Mouse (Mus musculus): ENCODE results near the gene Kmo.
A peak's percentile ranks its signal among the peaks of the same experiment; 100 is the strongest.

Gene Kmo

DNA sequence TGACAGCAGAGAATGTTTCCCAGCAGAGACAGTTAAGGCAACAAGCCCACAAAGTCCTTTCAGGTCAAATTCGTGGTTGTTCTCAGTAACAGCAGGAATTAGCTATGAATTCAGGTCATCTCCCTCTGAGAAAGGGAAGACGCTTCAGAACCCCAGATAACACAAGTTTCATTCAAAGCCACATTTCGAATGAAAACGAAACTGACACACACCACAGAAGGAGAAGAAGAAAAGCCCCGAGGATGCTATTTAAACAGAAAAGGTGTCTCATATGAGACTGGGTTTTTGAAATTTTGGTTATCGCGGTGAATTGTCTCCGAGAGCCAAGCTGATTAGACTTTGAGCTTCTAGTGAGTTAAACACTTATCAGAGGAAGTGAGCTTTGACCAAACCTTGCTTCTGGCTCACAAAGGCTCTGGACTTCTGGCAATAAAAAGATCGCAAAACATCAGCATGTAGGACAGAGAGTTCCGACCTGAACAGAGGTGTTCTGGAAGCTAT is 11.6 kb downstream of the Kmo start:
- DNase-seq (ENCODE audit: low read depth, low spot score): peak; percentile 22

GRCm38 (mm10) chr1:175632470-175632869 is 12.3 kb downstream of the Kmo start:
- DNase-seq (ENCODE audit: low read depth, low spot score): no peak

DNA sequence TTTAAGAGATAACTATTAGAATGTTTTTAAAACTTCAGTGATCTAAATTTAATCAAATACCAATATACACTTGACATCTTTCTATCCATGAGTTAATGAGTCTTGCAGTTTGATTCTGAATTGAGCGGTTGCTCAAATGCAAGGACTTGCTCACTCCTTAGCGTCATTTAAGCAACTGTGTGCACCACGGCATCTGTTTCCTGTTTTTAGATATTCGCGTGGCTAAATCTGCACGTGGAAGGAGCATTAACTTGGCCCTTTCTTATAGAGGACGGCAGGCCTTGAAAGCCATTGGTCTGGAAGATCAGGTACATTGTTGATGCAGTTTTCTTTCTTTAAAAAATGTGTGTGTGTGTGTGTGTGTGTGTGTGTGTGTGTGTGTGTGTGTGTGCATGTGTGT is 17.5 kb downstream of the Kmo start:
- DNase-seq (ENCODE audit: low read depth, low spot score): no peak

- DNase-seq (ENCODE audit: low read depth, low spot score): no peak
These were observed 18.9 kb downstream of the Kmo start for GRCm38 (mm10) chr1:175639072-175639471.

GRCm38 (mm10) chr1:175640435-175641150 is 20.4 kb downstream of the Kmo start:
- DNase-seq (ENCODE audit: low read depth, low spot score): no peak

DNA sequence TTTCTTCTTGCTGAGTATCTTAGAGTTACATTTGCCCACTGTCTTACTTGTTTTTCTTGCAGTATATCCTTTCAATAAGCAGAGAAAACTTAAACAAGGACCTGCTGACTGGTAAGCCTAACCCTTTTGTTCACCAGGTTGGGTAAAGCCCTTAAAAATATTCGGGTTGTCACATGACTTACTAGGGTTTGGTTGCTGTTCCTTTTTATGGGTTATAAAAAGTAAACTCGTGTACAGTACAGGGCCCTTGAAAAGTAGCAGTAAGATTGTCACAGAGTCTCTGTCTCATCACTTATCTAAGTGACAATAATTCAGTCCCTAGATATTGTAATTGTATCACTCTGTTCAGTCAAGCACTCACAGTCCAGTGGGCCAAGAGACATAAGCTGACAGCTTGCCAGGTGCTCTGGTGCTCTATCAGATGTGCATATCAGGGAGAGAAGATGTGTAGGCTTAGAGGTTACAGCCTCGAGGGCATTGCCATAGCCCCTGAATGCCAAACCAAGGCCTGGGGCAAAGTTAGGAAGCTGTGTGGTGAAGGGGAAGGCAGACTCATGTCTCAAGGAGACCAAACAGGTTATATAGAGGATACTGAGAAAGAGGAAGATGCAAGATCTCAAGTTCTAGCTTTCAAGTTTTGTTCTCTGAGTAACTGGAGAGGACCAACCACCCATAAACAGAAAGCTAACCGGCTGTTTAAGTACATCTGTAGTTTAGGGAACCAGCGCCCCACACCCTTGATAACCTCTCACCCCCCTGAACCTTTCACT is 23.5 kb downstream of the Kmo start:
- no peak for DNase-seq (ENCODE audit: low read depth, low spot score)

DNA sequence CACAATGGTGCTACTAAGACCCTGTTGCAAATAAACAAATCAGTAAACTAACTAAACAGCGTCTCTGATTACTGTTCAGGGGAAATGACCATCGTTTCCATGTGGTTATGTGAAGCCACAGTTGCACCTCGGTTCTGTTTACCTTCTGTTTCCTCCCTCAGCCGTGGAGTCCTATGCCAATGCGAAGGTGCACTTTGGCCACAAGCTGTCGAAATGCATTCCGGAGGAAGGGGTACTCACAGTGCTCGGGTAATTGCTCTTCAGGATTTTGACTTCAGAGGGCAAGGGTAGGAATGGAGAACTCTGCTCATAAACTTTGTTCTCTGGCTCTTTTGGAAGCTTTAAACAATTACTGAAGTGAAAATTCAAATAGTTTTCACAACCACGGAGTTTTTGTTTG is 26.8 kb downstream of the Kmo start:
- DNase-seq (ENCODE audit: low read depth, low spot score): no peak

GRCm38 (mm10) chr1:175648615-175649014 is 28.4 kb downstream of the Kmo start:
- DNase-seq (ENCODE audit: low read depth, low spot score): no peak

GRCm38 (mm10) chr1:175659900-175660299 is 39.7 kb downstream of the Kmo start:
- no peak for DNase-seq (ENCODE audit: low read depth, low spot score)

GRCm38 (mm10) chr1:175668666-175669405 is 48.7 kb downstream of the Kmo start:
- DNase-seq (ENCODE audit: low read depth, low spot score): peak; percentile 33

DNA sequence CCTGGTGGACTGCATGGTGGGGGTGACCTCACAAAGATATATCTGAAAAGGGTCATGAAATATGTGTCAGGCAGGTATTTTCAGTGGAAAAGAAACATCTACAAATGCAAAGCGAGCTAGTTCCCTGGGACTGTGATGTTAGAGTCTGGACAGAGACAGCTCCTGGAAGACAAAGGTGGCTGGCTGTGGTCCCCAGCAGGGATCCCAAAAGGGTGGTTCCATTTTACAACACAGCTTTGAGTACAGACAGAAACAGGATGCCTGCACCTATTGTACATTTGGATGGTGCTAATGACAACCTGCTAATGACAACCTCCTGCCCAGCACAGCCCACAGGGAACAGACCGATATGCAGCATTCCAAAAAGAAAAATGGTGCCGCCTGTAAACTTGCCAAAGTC is 49.3 kb downstream of the Kmo start:
- DNase-seq (ENCODE audit: low read depth, low spot score): no peak

GRCm38 (mm10) chr1:175670042-175670441 is 49.9 kb downstream of the Kmo start:
- DNase-seq (ENCODE audit: low read depth, low spot score): no peak

- no peak for DNase-seq (ENCODE audit: low read depth, low spot score)
These were observed 51.4 kb downstream of the Kmo start for GRCm38 (mm10) chr1:175671626-175672025.

GRCm38 (mm10) chr1:175673563-175674325 is 53.6 kb downstream of the Kmo start:
- DNase-seq (ENCODE audit: low read depth, low spot score): no peak

DNA sequence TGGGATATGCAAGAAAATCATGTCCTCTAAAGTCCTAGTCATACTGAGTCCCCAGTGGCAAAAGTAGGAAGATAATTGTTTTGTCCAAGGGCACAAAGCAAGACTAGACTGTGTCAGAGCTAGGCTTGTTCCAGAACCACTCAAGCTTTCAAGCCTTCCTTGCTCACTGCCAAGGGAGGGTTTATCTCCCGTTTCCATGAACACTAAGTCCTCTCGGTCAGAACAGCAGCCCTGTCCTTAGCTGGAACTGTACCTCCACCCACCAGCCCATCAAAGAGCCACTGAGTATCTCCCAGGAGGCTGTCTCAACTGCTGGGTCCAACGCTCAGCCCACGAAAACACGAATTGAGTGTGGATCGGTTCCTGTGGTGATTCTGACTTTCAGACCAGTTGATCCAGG is 54.9 kb downstream of the Kmo start:
- DNase-seq (ENCODE audit: low read depth, low spot score): no peak

DNA sequence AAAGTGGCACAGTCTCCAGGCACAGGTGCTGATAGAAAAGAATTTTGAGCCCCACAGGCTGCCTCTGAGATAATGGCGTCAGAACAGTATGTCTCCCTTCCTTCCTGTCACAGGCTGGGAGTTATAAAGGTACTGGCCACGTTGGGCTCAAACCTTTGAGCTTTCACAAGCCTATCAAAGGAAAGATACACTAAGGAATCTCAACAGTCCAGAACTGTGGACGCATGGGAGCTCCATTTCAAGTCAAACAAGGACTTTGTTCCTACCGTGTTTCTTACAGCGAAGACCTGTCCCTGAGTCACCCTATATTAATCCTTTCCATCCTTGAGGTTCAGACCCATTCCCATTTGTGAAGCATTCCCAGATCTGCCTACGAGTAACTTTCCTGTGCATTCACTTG is 57.3 kb downstream of the Kmo start:
- no peak for DNase-seq (ENCODE audit: low read depth, low spot score)

- no peak for DNase-seq (ENCODE audit: low read depth, low spot score)
These were observed 60.8 kb downstream of the Kmo start for GRCm38 (mm10) chr1:175680995-175681394.

GRCm38 (mm10) chr1:175691686-175692245 is 71.6 kb downstream of the Kmo start:
- DNase-seq (ENCODE audit: low read depth, low spot score): no peak

GRCm38 (mm10) chr1:175692246-175692996 is 72.2 kb downstream of the Kmo start, which contains the start of the genes Opn3 and Chml:
TSS of gene Opn3 (minus strand) at chr1:175692776.
TSS of gene Chml (minus strand) at chr1:175692901.
- peak; percentile 100 for DNase-seq (ENCODE audit: low read depth, low spot score)

- no peak for DNase-seq (ENCODE audit: low read depth, low spot score)
These were observed 72.8 kb downstream of the Kmo start for GRCm38 (mm10) chr1:175692997-175693361.

Measured in CD4-positive helper T cell, adult 2 months (primary cell).